Mouse (Mus musculus) bone marrow macrophage, adult 2 months (primary cell): ENCODE data around the gene Flna.

Experiments used
- CTCF ChIP-seq: IDR thresholded peaks from 2 replicates; pipeline ENCODE4 v1.5.1; 2012; ENCODE audit warnings: low read depth, mild to moderate bottlenecking, low read length, moderate library complexity
- POLR2A ChIP-seq: IDR thresholded peaks from 2 replicates; pipeline ENCODE4 v1.6.1; 2012; ENCODE audit warnings: mild to moderate bottlenecking, low read depth, low read length, borderline replicate concordance

- TF ChIP-seq POLR2A (no peak), CTCF (no peak)
Observed at GRCm38 (mm10) chrX:74176959-74177358, 72.7 kb downstream of the Flna start, which contains the start of gene Tktl1.
